Mouse (Mus musculus) MEL (cell line): ENCODE data around the gene Mon1a.

Experiments
- CHD1 ChIP-seq: IDR thresholded peaks from 2 replicates; pipeline ENCODE4 v1.6.1; 2012; ENCODE audit warnings: low read depth, mild to moderate bottlenecking, inconsistent platforms, low read length, improper control_type of control experiment
- CTCF ChIP-seq, 3 experiments: IDR thresholded peaks in 2 of 3; conservative IDR thresholded peaks in 1 of 3; 2 replicates each; pipeline ENCODE4 v1.5.1; 2011 to 2012; ENCODE audit warnings: low read length in 3 of 3, low read depth in 2 of 3, mild to moderate bottlenecking in 2 of 3, improper control_type of control experiment in 1 of 3, inconsistent platforms in 1 of 3, mixed read lengths in 1 of 3, moderate library complexity in 1 of 3; ENCODE audit not compliant: control insufficient read depth in 1 of 3, insufficient read depth in 1 of 3, poor library complexity in 1 of 3, severe bottlenecking in 1 of 3
- EP300 ChIP-seq, 2 experiments: IDR thresholded peaks; 2 replicates each; pipeline ENCODE4 v1.6.1; 2011; ENCODE audit warnings: improper control_type of control experiment in 2 of 2, low read length in 2 of 2, low read depth in 1 of 2, mild to moderate bottlenecking in 1 of 2
- MAFK ChIP-seq: IDR thresholded peaks from 2 replicates; pipeline ENCODE4 v1.6.1; 2011; ENCODE audit warnings: low read depth, mild to moderate bottlenecking, low read length, improper control_type of control experiment, borderline replicate concordance
- MAX ChIP-seq: IDR thresholded peaks from 2 replicates; pipeline ENCODE4 v1.6.1; 2011; ENCODE audit warnings: low read length, improper control_type of control experiment
- MAZ ChIP-seq: IDR thresholded peaks from 2 replicates; pipeline ENCODE4 v1.6.1; 2012; ENCODE audit warnings: low read depth, mild to moderate bottlenecking, inconsistent platforms, low read length, improper control_type of control experiment
- POLR2A ChIP-seq, 2 experiments: IDR thresholded peaks; 2 replicates each; pipeline ENCODE4 v1.6.1; 2011 to 2012; ENCODE audit warnings: low read length in 2 of 2, mild to moderate bottlenecking in 2 of 2, control low read depth in 1 of 2, improper control_type of control experiment in 1 of 2, low read depth in 1 of 2, moderate library complexity in 1 of 2; ENCODE audit not compliant: control insufficient read depth in 1 of 2, insufficient read depth in 1 of 2, poor library complexity in 1 of 2
- POLR2AphosphoS5 ChIP-seq: IDR thresholded peaks from 2 replicates; pipeline ENCODE4 v1.6.1; 2012; ENCODE audit warnings: low read depth, borderline replicate concordance, mild to moderate bottlenecking, inconsistent platforms, low read length, moderate library complexity, mixed read lengths
- RAD21 ChIP-seq: IDR thresholded peaks from 2 replicates; pipeline ENCODE4 v1.6.1; 2011; ENCODE audit warnings: mild to moderate bottlenecking, low read depth, low read length, improper control_type of control experiment
- TCF12 ChIP-seq: IDR thresholded peaks from 2 replicates; pipeline ENCODE4 v1.6.1; 2014; ENCODE audit warnings: low read depth, mild to moderate bottlenecking, inconsistent platforms, low read length, improper control_type of control experiment, moderate library complexity
- USF1 ChIP-seq: IDR thresholded peaks from 2 replicates; pipeline ENCODE4 v1.6.1; 2014; ENCODE audit warnings: low read depth, mild to moderate bottlenecking, inconsistent platforms, low read length, improper control_type of control experiment, moderate library complexity
- ZKSCAN1 ChIP-seq: IDR thresholded peaks from 2 replicates; pipeline ENCODE4 v1.6.1; 2012; ENCODE audit warnings: low read depth, mild to moderate bottlenecking, inconsistent platforms, low read length, improper control_type of control experiment, moderate library complexity
- ZNF384 ChIP-seq: IDR thresholded peaks from 2 replicates; pipeline ENCODE4 v1.6.1; 2012; ENCODE audit warnings: low read depth, mild to moderate bottlenecking, inconsistent platforms, low read length, improper control_type of control experiment

DNA sequence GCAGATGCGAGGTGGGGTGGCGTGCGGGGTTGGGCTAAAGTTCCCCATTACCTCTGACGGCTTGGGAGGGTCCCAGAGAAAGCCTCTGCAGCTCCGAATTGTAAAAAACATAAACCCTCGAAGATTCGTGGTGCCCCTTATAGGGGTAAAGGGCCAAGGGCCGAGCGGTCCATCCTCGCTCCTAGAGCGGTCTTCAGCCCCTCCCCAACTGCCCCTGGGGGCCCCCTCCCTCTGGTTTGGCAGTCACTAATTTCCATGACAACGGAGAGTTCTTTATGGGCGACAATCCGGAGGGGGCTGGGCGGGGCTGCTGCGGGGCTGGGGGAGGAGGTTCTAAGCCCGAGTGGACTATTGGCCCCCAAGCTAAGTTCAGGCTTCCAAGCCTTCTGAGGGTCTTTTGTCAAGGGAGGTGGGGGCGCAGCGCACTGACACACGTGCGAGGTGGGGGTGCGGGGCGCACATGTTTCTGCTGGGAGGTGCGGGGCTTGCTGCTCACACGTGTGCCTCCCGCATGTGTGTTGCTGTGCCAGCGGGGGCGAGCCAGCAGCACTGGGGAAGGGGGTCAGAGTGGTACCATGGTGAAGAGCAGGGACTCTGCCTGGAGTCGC lies 48.4 kb downstream of the Mon1a start:
- TF ChIP-seq ZNF384, result no peak
- no peak for TF ChIP-seq ZKSCAN1
- TF ChIP-seq CTCF (IDR thresholded peaks at IDR 0.05 in 2 of 3, conservative IDR thresholded peaks at IDR 0.05 in 1 of 3; ENCODE audit: control insufficient read depth in 1 of 3, insufficient read depth in 1 of 3, low read depth in 2 of 3, low read length in 3 of 3, poor library complexity in 1 of 3, severe bottlenecking in 1 of 3), result no peak
- TF ChIP-seq EP300 (IDR thresholded peaks at IDR 0.05; ENCODE audit: low read depth in 1 of 2, low read length in 2 of 2), result no peak
- TF ChIP-seq USF1, result no peak
- TF ChIP-seq MAX, result no peak
- no peak for TF ChIP-seq MAFK
- TF ChIP-seq RAD21, result no peak
- no peak for TF ChIP-seq CHD1
- no peak for TF ChIP-seq POLR2A (IDR thresholded peaks at IDR 0.05; ENCODE audit: control insufficient read depth in 1 of 2, insufficient read depth in 1 of 2, low read depth in 1 of 2, low read length in 2 of 2, poor library complexity in 1 of 2)
- no peak for TF ChIP-seq POLR2AphosphoS5
- TF ChIP-seq MAZ, result no peak
- TF ChIP-seq TCF12, result no peak
